Mouse (Mus musculus): ENCODE measurements at regions not wholly inside any gene's neighbourhood (a gene's known extent, or its start where the extent isn't known, plus 50 kb on each side); places are given as distances from the start of the nearest gene placed in this dataset.
A peak's percentile ranks its signal among the peaks of the same experiment; 100 is the strongest.

GRCm38 (mm10) chr14:24618226-24619038 lies 131.5 kb downstream of the Rps24 start:
- peak; percentile 67 to 79 for DNase-seq (ENCODE audit: low spot score in 2 of 2)

- no peak for DNase-seq (ENCODE audit: low spot score in 2 of 2)
Measured at GRCm38 (mm10) chr14:24631994-24632393, 145.1 kb downstream of the Rps24 start.

DNA sequence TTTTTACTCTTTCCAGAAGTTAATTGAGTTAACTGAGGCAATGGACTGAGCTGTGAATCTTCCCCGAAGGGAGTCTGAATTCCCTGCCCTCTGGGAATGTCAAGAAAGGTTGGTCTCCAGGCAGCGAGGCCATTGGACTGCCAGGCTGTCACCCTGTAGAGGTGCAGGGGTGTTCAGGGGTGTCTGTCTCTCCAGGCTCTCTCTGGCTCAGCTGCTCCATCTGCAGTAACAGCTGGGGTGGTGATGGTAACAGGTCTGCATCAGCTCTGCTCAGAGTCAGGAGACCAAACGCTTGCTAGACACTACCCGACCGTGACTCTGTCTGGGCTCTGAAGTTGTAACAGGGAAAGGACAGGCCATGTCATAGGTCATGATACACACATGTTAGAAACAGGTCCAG lies 154.9 kb downstream of the Rps24 start:
- no peak for DNase-seq (ENCODE audit: low spot score in 2 of 2)

DNA sequence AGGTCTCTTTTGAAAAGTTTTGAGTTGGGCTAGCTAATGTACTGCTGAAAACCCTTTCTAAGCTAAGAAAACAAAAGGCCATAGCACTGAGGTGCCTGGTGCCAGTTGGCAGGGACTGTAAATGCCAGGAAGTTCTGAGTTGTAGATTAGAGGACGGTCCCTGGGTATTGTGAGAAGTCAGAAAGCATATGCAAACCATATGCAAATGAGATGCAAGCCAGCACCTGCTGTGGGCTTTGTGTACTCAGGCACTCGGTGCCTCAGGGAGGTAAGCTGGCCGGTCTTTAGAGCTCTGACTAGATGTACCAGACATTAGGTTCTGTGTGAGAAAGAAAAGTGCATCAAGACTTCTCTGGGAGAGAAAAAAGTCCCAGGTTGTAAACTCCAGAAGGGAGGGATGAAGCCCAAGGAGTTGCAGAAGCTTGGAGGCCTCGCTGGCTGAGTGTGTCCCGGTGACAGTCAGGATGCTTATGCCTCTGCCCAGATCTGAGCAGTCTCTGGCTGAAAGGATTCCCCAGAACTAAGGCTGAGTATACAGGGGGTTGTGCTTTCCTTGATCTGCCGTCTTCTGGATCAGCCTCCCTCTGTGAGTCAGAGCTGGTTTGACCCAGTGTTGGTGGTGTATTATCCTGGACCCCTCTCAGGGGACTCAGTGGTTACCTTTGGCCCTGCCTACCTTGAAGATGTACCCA lies 157.3 kb downstream of the Rps24 start:
- no peak for DNase-seq (ENCODE audit: low spot score in 2 of 2)

GRCm38 (mm10) chr14:24646239-24646848 lies 159.4 kb downstream of the Rps24 start:
- DNase-seq (ENCODE audit: low spot score in 2 of 2) = peak; percentile 55 to 65

GRCm38 (mm10) chr14:24647722-24648121 lies 160.8 kb downstream of the Rps24 start:
- no peak for DNase-seq (ENCODE audit: low spot score in 2 of 2)

GRCm38 (mm10) chr14:24650195-24650901 lies 163.4 kb downstream of the Rps24 start:
- DNase-seq (ENCODE audit: low spot score in 2 of 2) = peak in 1 of 2 experiments; percentile 48

DNA sequence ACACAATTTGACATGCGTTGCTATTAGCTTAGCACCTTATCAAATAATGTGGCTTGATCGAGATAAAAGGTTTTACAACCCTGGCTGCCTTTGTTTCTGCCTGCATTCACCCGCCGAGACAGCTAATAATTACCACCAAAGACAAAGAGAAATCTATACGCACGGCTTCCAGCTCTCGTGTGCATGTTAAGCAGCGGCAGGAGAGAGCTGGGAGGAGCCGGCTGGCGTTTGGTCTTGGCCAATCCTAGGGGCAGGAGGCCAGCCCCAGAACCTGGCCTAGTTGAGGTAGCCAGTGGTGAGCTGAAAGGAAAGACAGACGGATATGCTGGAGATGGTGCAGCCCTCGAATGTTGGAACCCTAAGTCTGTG lies 164.0 kb downstream of the Rps24 start:
- no peak for DNase-seq (ENCODE audit: low spot score in 2 of 2)

- DNase-seq (ENCODE audit: low spot score in 2 of 2) = no peak
Measured at GRCm38 (mm10) chr14:24652591-24652990, 165.7 kb downstream of the Rps24 start.

- DNase-seq (ENCODE audit: low spot score in 2 of 2) = peak; percentile 68 to 80
Measured at GRCm38 (mm10) chr14:24655580-24655979, 168.7 kb downstream of the Rps24 start.

DNA sequence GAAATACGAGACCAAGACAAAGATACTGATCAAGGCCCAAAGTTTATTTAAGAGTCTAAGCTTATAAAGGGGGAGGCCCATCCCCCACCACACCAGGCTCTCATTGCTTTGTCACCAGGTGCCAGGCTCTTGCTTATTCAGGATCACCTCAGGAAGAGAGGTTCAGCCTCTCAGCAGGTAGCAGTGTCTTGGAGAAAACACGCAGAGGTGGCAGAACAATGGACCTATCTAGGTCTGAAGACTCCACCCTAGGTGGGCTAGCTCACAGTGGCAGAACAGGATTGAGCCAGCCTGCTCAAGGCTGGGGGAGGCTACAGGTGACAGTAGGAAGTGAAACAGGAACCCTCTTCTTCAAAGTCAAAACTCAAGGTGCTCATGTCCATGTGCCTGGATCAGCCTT lies 174.9 kb downstream of the Rps24 start:
- DNase-seq (ENCODE audit: low spot score in 2 of 2) = no peak

DNA sequence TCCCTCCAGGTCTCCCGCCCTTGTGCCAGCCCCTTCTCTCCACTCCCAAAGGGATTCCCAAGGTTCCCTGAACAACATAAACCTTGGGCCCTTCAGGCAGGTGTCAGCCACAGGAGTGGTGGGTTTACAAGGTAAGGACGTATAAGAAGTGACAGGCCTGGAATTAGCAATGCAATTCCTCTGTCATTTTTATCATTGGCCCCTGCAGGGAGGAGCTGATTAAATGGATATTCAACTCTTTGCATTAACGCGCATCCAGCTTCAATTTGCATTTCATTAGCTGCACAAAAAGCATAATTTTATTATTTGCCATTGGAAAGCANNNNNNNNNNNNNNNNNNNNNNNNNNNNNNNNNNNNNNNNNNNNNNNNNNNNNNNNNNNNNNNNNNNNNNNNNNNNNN lies 178.3 kb downstream of the Rps24 start:
- DNase-seq (ENCODE audit: low spot score in 2 of 2) = no peak
